9 mouse cellular contexts compared by ENCODE assay signal in genomic region chr13:21407341-21407740, GRCm38 (mm10). TPM values are rescaled to one million over a fixed set of nuclear protein-coding genes. Genes with fewer than 3 reads are reported as not detected.
DNase-seq lines count a peak whose midpoint lies in the region; ATAC-seq lines count a peak whose summit lies in the region.
"Had no signal": no experiment of that assay in that cellular context is flagged by ENCODE, and none has a peak within 500 bp of the region (broad histone marks: within the 10 kb centered on the region; RNA-seq: fewer than 3 reads in every experiment).

No protein-coding gene starts in this region.

- H3K9me3 ChIP-seq in forebrain, embryonic 13.5 days (replicated peaks), result no peaks in the 10 kb centered on the region
- no peaks in the 10 kb centered on the region for H3K9me3 ChIP-seq in forebrain, embryonic 12.5 days
- H3K9me3 ChIP-seq in lung, embryonic 15.5 days, result no peaks in the 10 kb centered on the region
- no peaks in the 10 kb centered on the region for H3K9me3 ChIP-seq in heart, embryonic 16.5 days (replicated peaks; ENCODE audit: control insufficient read depth, low read length)
- H3K9me3 ChIP-seq in neural tube, embryonic 13.5 days, result no peaks in the 10 kb centered on the region

- H3K9ac ChIP-seq in forebrain, embryonic 13.5 days, result no peak overlapping the region
- no peak overlapping the region; the same call in 1 of the 2 replicates for H3K9ac ChIP-seq in forebrain, embryonic 12.5 days
- H3K9ac ChIP-seq in lung, embryonic 15.5 days, result no peak overlapping the region
- H3K9ac ChIP-seq in heart, embryonic 16.5 days (ENCODE audit: low read length), result no peak overlapping the region
- H3K9ac ChIP-seq in neural tube, embryonic 13.5 days, result no peak overlapping the region

- H3K4me1 ChIP-seq in forebrain, embryonic 13.5 days, result peaks cover 6% of the 10 kb centered on the region
- peaks cover 7% of the 10 kb centered on the region for H3K4me1 ChIP-seq in forebrain, embryonic 12.5 days
- peaks cover 11% of the 10 kb centered on the region; the same call in 1 of the 2 replicates for H3K4me1 ChIP-seq in lung, embryonic 15.5 days
- H3K4me1 ChIP-seq in heart, embryonic 16.5 days (ENCODE audit: control insufficient read depth, insufficient read depth, low read length), result peaks cover 4% of the 10 kb centered on the region; the same call in 1 of the 2 replicates
- H3K4me1 ChIP-seq in neural tube, embryonic 13.5 days (replicated peaks), result peaks cover 8% of the 10 kb centered on the region

- H3K4me3 ChIP-seq in forebrain, embryonic 13.5 days, result no peak overlapping the region
- H3K4me3 ChIP-seq in forebrain, embryonic 12.5 days (replicated peaks), result no peak overlapping the region
- no peak overlapping the region for H3K4me3 ChIP-seq in lung, embryonic 15.5 days
- peak overlapping the region; percentile 63 for H3K4me3 ChIP-seq in heart, embryonic 16.5 days (ENCODE audit: low read length)
- H3K4me3 ChIP-seq in neural tube, embryonic 13.5 days, result 0 out of 2 replicates have a peak overlapping the region, but pooled peaks have one; percentile 51

- no peak for ATAC-seq in forebrain, embryonic 13.5 days
- no peak for ATAC-seq in forebrain, embryonic 12.5 days (ENCODE audit: low FRiP score)
- no peak for ATAC-seq in lung, embryonic 15.5 days (ENCODE audit: borderline replicate concordance, extremely low read depth, low FRiP score, low TSS enrichment)
- ATAC-seq in heart, embryonic 16.5 days (replicated peaks; ENCODE audit: extremely low read depth, insufficient read depth, low FRiP score), result no peak
- no peak for ATAC-seq in neural tube, embryonic 13.5 days (ENCODE audit: low read depth)

- WGBS in forebrain, embryonic 13.5 days, result 83% methylated on average over 11 of the region's 11 CpGs
- 80% methylated on average over 11 of the region's 11 CpGs for WGBS in forebrain, embryonic 12.5 days
- WGBS in lung, embryonic 15.5 days, result 80% methylated on average over 11 of the region's 11 CpGs
- WGBS in heart, embryonic 16.5 days, result 77% methylated on average over 11 of the region's 11 CpGs
- WGBS in neural tube, embryonic 13.5 days, result 80% methylated on average over 11 of the region's 11 CpGs

- H3K27ac ChIP-seq in forebrain, embryonic 13.5 days, result no peak overlapping the region
- H3K27ac ChIP-seq in forebrain, embryonic 12.5 days, result no peak overlapping the region
- no peak overlapping the region for H3K27ac ChIP-seq in lung, embryonic 15.5 days
- H3K27ac ChIP-seq in heart, embryonic 16.5 days (ENCODE audit: low read length), result peak overlapping the region; percentile 89
- H3K27ac ChIP-seq in neural tube, embryonic 13.5 days (replicated peaks), result no peak overlapping the region

- 0 out of 2 replicates have a peak, but pooled peaks cover 8% of the 10 kb centered on the region for H3K27me3 ChIP-seq in forebrain, embryonic 13.5 days
- H3K27me3 ChIP-seq in forebrain, embryonic 12.5 days, result 0 out of 2 replicates have a peak, but pooled peaks cover 9% of the 10 kb centered on the region
- H3K27me3 ChIP-seq in lung, embryonic 15.5 days, result no peaks in the 10 kb centered on the region
- no peaks in the 10 kb centered on the region for H3K27me3 ChIP-seq in heart, embryonic 16.5 days (ENCODE audit: control insufficient read depth, insufficient read depth, low read length)
- H3K27me3 ChIP-seq in neural tube, embryonic 13.5 days, result peaks cover 8% of the 10 kb centered on the region

- H3K4me2 ChIP-seq in forebrain, embryonic 13.5 days, result peak overlapping the region; percentile 67; the same call in 1 of the 2 replicates
- no peak overlapping the region for H3K4me2 ChIP-seq in forebrain, embryonic 12.5 days
- peak overlapping the region; percentile 70; the same call in 1 of the 2 replicates for H3K4me2 ChIP-seq in lung, embryonic 15.5 days
- peak overlapping the region; percentile 85 for H3K4me2 ChIP-seq in heart, embryonic 16.5 days (ENCODE audit: low read depth, low read length)
- peak overlapping the region; percentile 65; the same call in 1 of the 2 replicates for H3K4me2 ChIP-seq in neural tube, embryonic 13.5 days

- DNase-seq in lung, postnatal 25 days (ENCODE audit: low spot score), result no peak
- DNase-seq in urinary bladder, postnatal 25 days (ENCODE audit: low spot score), result no peak
- DNase-seq in left cerebral cortex, adult 11 months (ENCODE audit: low spot score), result no peak
- DNase-seq: kidney, adult 18-20 months had no signal

- no peaks in the 10 kb centered on the region for H3K36me3 ChIP-seq in forebrain, embryonic 13.5 days (ENCODE audit: poor library complexity, severe bottlenecking)
- no peaks in the 10 kb centered on the region for H3K36me3 ChIP-seq in forebrain, embryonic 12.5 days (replicated peaks)
- no peaks in the 10 kb centered on the region for H3K36me3 ChIP-seq in lung, embryonic 15.5 days
- no peaks in the 10 kb centered on the region for H3K36me3 ChIP-seq in heart, embryonic 16.5 days (ENCODE audit: control insufficient read depth, insufficient read depth)
- H3K36me3 ChIP-seq in neural tube, embryonic 13.5 days, result no peaks in the 10 kb centered on the region

RNA-seq across cellular contexts. Expression of gene Zkscan3, which starts 4.8 kb away (rescaled TPM):
- polyA plus RNA-seq in forebrain, embryonic 13.5 days (2015; fragmentation: Nextera tagmentation; extraction: Ambion mirVana), result 97.9 and 98.4 TPM in 2 replicates
- polyA plus RNA-seq in forebrain, embryonic 12.5 days (2016; fragmentation: Nextera tagmentation; extraction: Ambion mirVana), result 96.5 and 97.3 TPM in 2 replicates
- polyA plus RNA-seq in lung, embryonic 15.5 days (2015; fragmentation: Nextera tagmentation; extraction: Ambion mirVana), result 83.4 and 90.4 TPM in 2 replicates
- 70.4 and 73.1 TPM in 2 replicates for polyA plus RNA-seq in heart, embryonic 16.5 days (2015; fragmentation: Nextera tagmentation; extraction: Ambion mirVana)
- 72.1 and 84.0 TPM in 2 replicates for polyA plus RNA-seq in neural tube, embryonic 13.5 days (2015; fragmentation: Nextera tagmentation; extraction: Ambion mirVana)

RNA-seq across cellular contexts. Expression of gene Pgbd1, which starts 33.5 kb away (rescaled TPM):
- 3.7 and 4.4 TPM in 2 replicates for polyA plus RNA-seq in forebrain, embryonic 13.5 days (2015; fragmentation: Nextera tagmentation; extraction: Ambion mirVana)
- polyA plus RNA-seq in forebrain, embryonic 12.5 days (2016; fragmentation: Nextera tagmentation; extraction: Ambion mirVana), result 5.6 and 6.2 TPM in 2 replicates
- polyA plus RNA-seq in lung, embryonic 15.5 days (2015; fragmentation: Nextera tagmentation; extraction: Ambion mirVana), result 2.8 and 3.0 TPM in 2 replicates
- polyA plus RNA-seq in heart, embryonic 16.5 days (2015; fragmentation: Nextera tagmentation; extraction: Ambion mirVana), result 3.2 and 3.9 TPM in 2 replicates
- polyA plus RNA-seq in neural tube, embryonic 13.5 days (2015; fragmentation: Nextera tagmentation; extraction: Ambion mirVana), result 3.4 and 3.9 TPM in 2 replicates

RNA-seq across cellular contexts. Expression of gene Zscan12, which starts 44.7 kb away (rescaled TPM):
- polyA plus RNA-seq in forebrain, embryonic 13.5 days (2015; fragmentation: Nextera tagmentation; extraction: Ambion mirVana), result 16.4 and 18.1 TPM in 2 replicates
- polyA plus RNA-seq in forebrain, embryonic 12.5 days (2016; fragmentation: Nextera tagmentation; extraction: Ambion mirVana), result 20.1 and 20.2 TPM in 2 replicates
- 12.6 and 13.3 TPM in 2 replicates for polyA plus RNA-seq in lung, embryonic 15.5 days (2015; fragmentation: Nextera tagmentation; extraction: Ambion mirVana)
- polyA plus RNA-seq in heart, embryonic 16.5 days (2015; fragmentation: Nextera tagmentation; extraction: Ambion mirVana), result 7.2 and 9.1 TPM in 2 replicates
- 13.8 and 14.4 TPM in 2 replicates for polyA plus RNA-seq in neural tube, embryonic 13.5 days (2015; fragmentation: Nextera tagmentation; extraction: Ambion mirVana)

RNA-seq across cellular contexts. Expression of gene Zscan26, which starts 46.2 kb away (rescaled TPM):
- 21.7 and 25.4 TPM in 2 replicates for polyA plus RNA-seq in forebrain, embryonic 13.5 days (2015; fragmentation: Nextera tagmentation; extraction: Ambion mirVana)
- polyA plus RNA-seq in forebrain, embryonic 12.5 days (2016; fragmentation: Nextera tagmentation; extraction: Ambion mirVana), result 20.9 and 21.3 TPM in 2 replicates
- 31.3 and 33.8 TPM in 2 replicates for polyA plus RNA-seq in lung, embryonic 15.5 days (2015; fragmentation: Nextera tagmentation; extraction: Ambion mirVana)
- 25.2 and 25.8 TPM in 2 replicates for polyA plus RNA-seq in heart, embryonic 16.5 days (2015; fragmentation: Nextera tagmentation; extraction: Ambion mirVana)
- polyA plus RNA-seq in neural tube, embryonic 13.5 days (2015; fragmentation: Nextera tagmentation; extraction: Ambion mirVana), result 23.5 and 27.9 TPM in 2 replicates

Comparison
In these comparisons a context has a peak if more than half of its experiments do, and no peak if none do; other contexts are left out.
1. H3K4me3 ChIP-seq: peak in heart, embryonic 16.5 days (single experiment) and neural tube, embryonic 13.5 days (single experiment); none in forebrain, embryonic 13.5 days (single experiment), forebrain, embryonic 12.5 days (single experiment) and lung, embryonic 15.5 days (single experiment).